Mouse (Mus musculus) megakaryocyte progenitor cell, adult 5-6 weeks (primary cell): Measurements from ENCODE around the gene Slc18b1. TPM values are rescaled to one million over a fixed set of nuclear protein-coding genes. Genes with fewer than 3 reads are reported as not detected.

Source experiments
- ATAC-seq: replicated peaks from 2 replicates; pipeline ENCODE4 v1.8.0; 2016; ENCODE audit warnings: mild to moderate bottlenecking, moderate TSS enrichment, inconsistent platforms; ENCODE audit not compliant: poor library complexity
- total RNA-seq, 2 experiments: library from RNA; stranded (forward) in 1 of 2; stranded (reverse) in 1 of 2; fragments of 157-497, 149-512 nt in 1 of 2; fragments of 200-1000 nt in 1 of 2; gene quantifications; 2 replicates each; pipeline versions ENCODE4 v1.2.3 to v1.2.4; 2015 to 2017

The Slc18b1 gene
- total RNA-seq, 2 experiments from 2014 or later = 0.04 to 3.6 TPM

- ATAC-seq = no peak
Observed at GRCm38 (mm10) chr10:23804665-23805064, 7.9 kb downstream of the Slc18b1 start.

GRCm38 (mm10) chr10:23806201-23806600 is 9.4 kb downstream of the Slc18b1 start:
- ATAC-seq = no peak

GRCm38 (mm10) chr10:23811635-23812437 is 15.1 kb downstream of the Slc18b1 start:
- ATAC-seq = peak; percentile 86

GRCm38 (mm10) chr10:23812438-23812759 is 15.6 kb downstream of the Slc18b1 start:
- no peak for ATAC-seq

- no peak for ATAC-seq
Observed at GRCm38 (mm10) chr10:23812852-23813766, 16.3 kb downstream of the Slc18b1 start.

GRCm38 (mm10) chr10:23815168-23815567 is 18.4 kb downstream of the Slc18b1 start:
- peak; percentile 78 for ATAC-seq

- ATAC-seq = no peak
Observed at GRCm38 (mm10) chr10:23816241-23816640, 19.5 kb downstream of the Slc18b1 start.

GRCm38 (mm10) chr10:23826516-23826915 is 29.7 kb downstream of the Slc18b1 start:
- ATAC-seq = no peak

GRCm38 (mm10) chr10:23836003-23836964 is 39.5 kb downstream of the Slc18b1 start:
- ATAC-seq = no peak

- ATAC-seq = no peak
Observed at GRCm38 (mm10) chr10:23837115-23837514, 40.3 kb downstream of the Slc18b1 start.

GRCm38 (mm10) chr10:23838910-23839309 is 42.1 kb downstream of the Slc18b1 start:
- ATAC-seq = no peak

- ATAC-seq = no peak; the same call in 1 of the 2 replicates
Observed at GRCm38 (mm10) chr10:23839368-23839767, 42.6 kb downstream of the Slc18b1 start.

- ATAC-seq = peak; percentile 78
Observed at GRCm38 (mm10) chr10:23840496-23840895, 43.7 kb downstream of the Slc18b1 start.

- ATAC-seq = peak; percentile 91
Observed at GRCm38 (mm10) chr10:23851228-23851912, 54.6 kb downstream of the Slc18b1 start, which contains the start of gene Vnn3. Gene Vnn3 (plus strand): TSS chr10:23851462.

GRCm38 (mm10) chr10:23852096-23852495 is 55.3 kb downstream of the Slc18b1 start:
- ATAC-seq = no peak

- peak; percentile 72 for ATAC-seq
Observed at GRCm38 (mm10) chr10:23864362-23865312, 67.9 kb downstream of the Slc18b1 start.
